In the genomic region with DNA sequence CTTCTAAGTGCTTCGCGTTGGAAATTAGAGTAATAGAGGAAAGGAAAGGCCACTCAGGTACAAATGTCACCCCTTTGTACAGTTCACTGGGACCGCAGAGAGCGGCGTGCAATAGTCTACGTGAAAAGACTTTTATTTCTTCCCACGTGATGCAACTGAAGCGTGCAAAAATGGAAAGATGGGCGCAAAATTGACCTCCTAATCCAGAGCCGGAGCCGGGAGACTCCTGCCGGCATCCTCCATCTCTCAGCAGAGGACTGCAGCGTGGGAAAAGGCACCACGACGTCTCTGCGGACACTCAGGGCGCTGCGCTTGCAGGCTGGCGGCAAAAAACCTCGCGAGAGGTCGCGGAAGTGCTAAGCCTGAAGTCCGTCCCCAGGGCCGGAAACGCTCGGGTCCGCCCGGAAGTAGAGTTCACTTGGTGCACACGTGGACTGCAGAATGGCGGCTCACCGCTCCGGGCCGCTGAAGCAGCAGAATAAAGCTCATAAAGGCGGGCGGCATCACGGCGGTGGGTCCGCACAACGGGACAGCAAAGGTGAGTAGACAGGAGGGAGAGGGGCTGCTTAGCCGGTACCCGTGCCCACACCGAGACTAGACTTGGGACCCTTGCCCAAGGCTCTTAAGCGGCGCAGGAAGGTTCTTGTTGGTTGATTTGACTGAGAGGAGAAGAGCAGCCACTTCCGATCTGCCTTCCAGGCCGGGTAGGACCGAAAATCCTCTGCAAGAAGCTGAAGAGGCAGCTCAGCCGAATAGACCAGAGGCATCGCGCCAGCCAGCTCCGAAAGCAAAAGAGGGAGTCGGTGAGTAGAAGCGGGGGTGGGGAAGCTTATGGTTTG, we compare ENCODE assay signal across 8 mouse cellular contexts. TPM values are rescaled to one million over a fixed set of nuclear protein-coding genes. Genes with fewer than 3 reads are reported as not detected.
DNase-seq lines count a peak whose midpoint lies in the region; ATAC-seq and TF ChIP-seq lines count a peak whose summit lies in the region.

A gene (plus strand): TSS at position 394 of the 839 bp plus-strand sequence.

- peak within 1 kb of the TSS; percentile 65 for H3K9ac ChIP-seq in embryonic facial prominence, embryonic 15.5 days
- H3K9ac ChIP-seq in kidney, embryonic 14.5 days (ENCODE audit: low read depth, low read length) = peak within 1 kb of the TSS; percentile 83
- peak within 1 kb of the TSS; percentile 85 for H3K9ac ChIP-seq in liver, adult 2 months (ENCODE audit: low read depth, low read length)

- peak within 1 kb of the TSS; percentile 81 for H3K4me3 ChIP-seq in bone marrow, adult 2 months (replicated peaks; ENCODE audit: control insufficient read depth, low read depth, low read length)
- H3K4me3 ChIP-seq in embryonic facial prominence, embryonic 15.5 days (replicated peaks) = peak within 1 kb of the TSS; percentile 79
- peak within 1 kb of the TSS; percentile 77 for H3K4me3 ChIP-seq in kidney, embryonic 14.5 days (ENCODE audit: low read length)
- peak within 1 kb of the TSS; percentile 92 for H3K4me3 ChIP-seq in liver, adult 2 months (ENCODE audit: insufficient read depth, low read depth, low read length)
- H3K4me3 ChIP-seq in myocyte = peak within 1 kb of the TSS; percentile 98

- peak; percentile 96 for DNase-seq in A20 (ENCODE audit: low read depth, low spot score)
- DNase-seq in heart, adult 9 months (ENCODE audit: low spot score in 2 of 2) = peak; percentile 86 to 91
- DNase-seq in liver, adult 2 months (ENCODE audit: extremely low read depth, low read depth, low spot score) = peak; percentile 81
- peak; percentile 93 for DNase-seq in splenic B cell, adult 2 months (ENCODE audit: low read depth, low spot score)

- H3K9me3 ChIP-seq in embryonic facial prominence, embryonic 15.5 days (replicated peaks) = no peaks in the 10 kb centered on the region
- no peaks in the 10 kb centered on the region for H3K9me3 ChIP-seq in kidney, embryonic 14.5 days (ENCODE audit: control insufficient read depth, low read length)

- no peaks in the 10 kb centered on the region for H3K79me2 ChIP-seq in liver, adult 2 months (ENCODE audit: control insufficient read depth, insufficient read depth, low read length)
- peaks cover 36% of the 10 kb centered on the region for H3K79me2 ChIP-seq in myocyte (ENCODE audit: control insufficient read depth, insufficient read depth)

- TF ChIP-seq CTCF in bone marrow, adult 2 months (IDR thresholded peaks at IDR 0.05; ENCODE audit: control insufficient read depth, insufficient read depth, low read length) = no peak
- TF ChIP-seq CTCF in liver, adult 2 months (IDR thresholded peaks at IDR 0.05; ENCODE audit: low read depth, low read length) = no peak

- peaks cover 34% of the 10 kb centered on the region for H3K36me3 ChIP-seq in embryonic facial prominence, embryonic 15.5 days
- H3K36me3 ChIP-seq in kidney, embryonic 14.5 days (ENCODE audit: control insufficient read depth, insufficient read depth, low read length) = peaks cover 35% of the 10 kb centered on the region
- peaks cover 24% of the 10 kb centered on the region for H3K36me3 ChIP-seq in liver, adult 2 months (ENCODE audit: control insufficient read depth, insufficient read depth, low read length)
- H3K36me3 ChIP-seq in myocyte (ENCODE audit: control insufficient read depth, insufficient read depth) = peaks cover 31% of the 10 kb centered on the region
- peaks cover 16% of the 10 kb centered on the region for H3K36me3 ChIP-seq in splenic B cell, adult 2 months (ENCODE audit: control insufficient read depth, insufficient read depth, low read length, poor library complexity, severe bottlenecking)

- H3K27ac ChIP-seq in bone marrow, adult 2 months (ENCODE audit: control insufficient read depth, insufficient read depth, low read depth, low read length, poor library complexity) = peak within 1 kb of the TSS; percentile 70
- H3K27ac ChIP-seq in embryonic facial prominence, embryonic 15.5 days (replicated peaks) = peak within 1 kb of the TSS; percentile 86
- peak within 1 kb of the TSS; percentile 85 for H3K27ac ChIP-seq in kidney, embryonic 14.5 days (ENCODE audit: low read depth, low read length)
- peak within 1 kb of the TSS; percentile 61 for H3K27ac ChIP-seq in liver, adult 2 months (replicated peaks; ENCODE audit: insufficient read depth, low read depth, low read length)

- no peaks in the 10 kb centered on the region for H3K27me3 ChIP-seq in embryonic facial prominence, embryonic 15.5 days
- H3K27me3 ChIP-seq in kidney, embryonic 14.5 days (ENCODE audit: control insufficient read depth, insufficient read depth, low read length) = no peaks in the 10 kb centered on the region
- no peaks in the 10 kb centered on the region for H3K27me3 ChIP-seq in liver, adult 2 months (ENCODE audit: control insufficient read depth, insufficient read depth, low read length)
- no peaks in the 10 kb centered on the region for H3K27me3 ChIP-seq in myocyte (ENCODE audit: control insufficient read depth, insufficient read depth, insufficient read length)
- H3K27me3 ChIP-seq in splenic B cell, adult 2 months (ENCODE audit: control insufficient read depth, insufficient read depth, low read length, poor library complexity, severe bottlenecking) = no peaks in the 10 kb centered on the region

- H3K4me1 ChIP-seq in bone marrow, adult 2 months (ENCODE audit: control insufficient read depth, insufficient read depth, low read length) = no peaks in the 10 kb centered on the region
- peaks cover 11% of the 10 kb centered on the region for H3K4me1 ChIP-seq in embryonic facial prominence, embryonic 15.5 days
- 0 out of 2 replicates have a peak, but pooled peaks cover 7% of the 10 kb centered on the region for H3K4me1 ChIP-seq in kidney, embryonic 14.5 days (ENCODE audit: control insufficient read depth, insufficient read depth, low read length)
- peaks cover 11% of the 10 kb centered on the region for H3K4me1 ChIP-seq in liver, adult 2 months (ENCODE audit: control insufficient read depth, insufficient read depth, low read length)

- WGBS in bone marrow, adult 2 months = under 1% methylated on average over 54 of the region's 54 CpGs
- under 1% methylated on average over 54 of the region's 54 CpGs for WGBS in embryonic facial prominence, embryonic 15.5 days
- WGBS in kidney, embryonic 14.5 days = under 1% methylated on average over 54 of the region's 54 CpGs
- under 1% methylated on average over 54 of the region's 54 CpGs for WGBS in liver, adult 2 months

- peak; percentile 80 for ATAC-seq in embryonic facial prominence, embryonic 15.5 days (ENCODE audit: insufficient number of reproducible peaks, low FRiP score, low TSS enrichment, low read depth)
- peak; percentile 88 for ATAC-seq in kidney, embryonic 14.5 days (ENCODE audit: low FRiP score, low TSS enrichment)

- peak within 1 kb of the TSS; percentile 72 for H3ac ChIP-seq in myocyte (ENCODE audit: control insufficient read depth, insufficient read length)

- peak within 1 kb of the TSS; percentile 96 for H3K4me2 ChIP-seq in embryonic facial prominence, embryonic 15.5 days (replicated peaks)
- peak within 1 kb of the TSS; percentile 98 for H3K4me2 ChIP-seq in kidney, embryonic 14.5 days (replicated peaks; ENCODE audit: low read depth, low read length)
- peak within 1 kb of the TSS; percentile 93 for H3K4me2 ChIP-seq in myocyte (ENCODE audit: low read depth)

- TF ChIP-seq POLR2A in bone marrow, adult 2 months (IDR thresholded peaks at IDR 0.05; ENCODE audit: borderline replicate concordance, control insufficient read depth, low read depth, low read length) = peak; percentile 74
- TF ChIP-seq POLR2A in liver, adult 2 months (IDR thresholded peaks at IDR 0.05; ENCODE audit: extremely low read depth, insufficient read depth, low read length) = peak; percentile 51; the same call in 1 of the 2 replicates
- peak; percentile 85 for TF ChIP-seq POLR2A in myocyte (IDR thresholded peaks at IDR 0.05; ENCODE audit: insufficient read length, low read depth)

TF ChIP-seq in myocyte, 11 proteins besides CTCF, POLR2A, EP300 and RAD21:
- TF ChIP-seq POLR2AphosphoS2 (IDR thresholded peaks at IDR 0.05; ENCODE audit: insufficient read length, low read depth) (peak; percentile 92), REST (IDR thresholded peaks at IDR 0.05; ENCODE audit: insufficient read depth, insufficient read length) (no peak), MYOG (IDR thresholded peaks at IDR 0.05; ENCODE audit: control insufficient read depth in 1 of 3, insufficient read depth in 1 of 3, insufficient read length in 2 of 3, low read depth in 2 of 3) (no peak), MAX (IDR thresholded peaks at IDR 0.05; ENCODE audit: low read depth) (peak; percentile 86), CEBPB (IDR thresholded peaks at IDR 0.05; ENCODE audit: insufficient read depth, poor library complexity, severe bottlenecking) (no peak), TCF3 (IDR thresholded peaks at IDR 0.05; ENCODE audit: insufficient read length, low read depth) (no peak), SRF (IDR thresholded peaks at IDR 0.05; ENCODE audit: control insufficient read depth, insufficient read length, low read depth) (no peak), USF1 (IDR thresholded peaks at IDR 0.05; ENCODE audit: low read depth) (peak; percentile 67), MYOD1 (IDR thresholded peaks at IDR 0.05; ENCODE audit: control insufficient read depth in 1 of 3, insufficient read length in 2 of 3, low read depth in 2 of 3) (no peak), TCF12 (IDR thresholded peaks at IDR 0.05; ENCODE audit: insufficient read depth, poor library complexity, severe bottlenecking) (no peak), E2F4 (IDR thresholded peaks at IDR 0.05; ENCODE audit: insufficient read depth) (no peak)

RNA-seq across cellular contexts. Expression of the gene that starts here (rescaled TPM):
- 10.7 and 21.4 TPM in 2 replicates for polyA plus RNA-seq in bone marrow, adult 2 months (2011; ENCODE audit: insufficient read depth, insufficient read length, low replicate concordance, missing spikeins)
- 41.2 and 41.8 TPM in 2 replicates for polyA plus RNA-seq in embryonic facial prominence, embryonic 15.5 days (2015; fragmentation: Nextera tagmentation; extraction: Ambion mirVana)
- 41.7 and 54.8 TPM in 2 replicates for polyA plus RNA-seq in kidney, embryonic 14.5 days (2014; fragmentation: Nextera tagmentation; extraction: Ambion mirVana)
- total RNA-seq in liver, adult 2 months (2014; rRNA removed) = 9.0 and 10.1 TPM in 2 replicates
- polyA plus RNA-seq in liver, adult 2 months (2012; rRNA removed) = 3.8 and 4.9 TPM in 2 replicates
- 26.7 TPM for polyA plus RNA-seq in myocyte (2012; fragmentation: generic; extraction: Trizol)

Comparison
In these comparisons a context has a peak if more than half of its experiments do, and no peak if none do; other contexts are left out.
1. Peak in every context shown above with its lines: DNase-seq, ATAC-seq, H3K4me3 ChIP-seq and H3K27ac ChIP-seq.